Mouse (Mus musculus): ENCODE measurements at regions not wholly inside any gene's neighbourhood (a gene's known extent, or its start where the extent isn't known, plus 50 kb on each side); places are given as distances from the start of the nearest gene placed in this dataset.

- H3K4me3 ChIP-seq (replicated peaks), result no peak overlapping the region
Measured at GRCm38 (mm10) chr8:46390431-46390830, 80.4 kb upstream of the Acsl1 start.

GRCm38 (mm10) chr8:46391678-46392077, 79.2 kb upstream of the Acsl1 start:
- no peaks in the 10 kb centered on the region for H3K4me1 ChIP-seq
- no peaks in the 10 kb centered on the region for H3K36me3 ChIP-seq
- no peaks in the 10 kb centered on the region for H3K27me3 ChIP-seq
- no peak overlapping the region for H3K4me3 ChIP-seq (replicated peaks)
- 85% methylated on average over 6 of the region's 6 CpGs for WGBS
- ATAC-seq (ENCODE audit: insufficient number of reproducible peaks, low FRiP score, low TSS enrichment, low read depth), result no peak
- H3K4me2 ChIP-seq (replicated peaks), result no peak overlapping the region
- H3K9me3 ChIP-seq (replicated peaks), result no peaks in the 10 kb centered on the region
- H3K9ac ChIP-seq, result no peak overlapping the region
- no peak overlapping the region for H3K27ac ChIP-seq (replicated peaks)

More at GRCm38 (mm10) chr8:46390431-46390830, 80.4 kb upstream of the Acsl1 start:
- H3K27me3 ChIP-seq, result no peaks in the 10 kb centered on the region
- no peaks in the 10 kb centered on the region for H3K9me3 ChIP-seq (replicated peaks)
- no peaks in the 10 kb centered on the region for H3K4me1 ChIP-seq
- no peak overlapping the region for H3K4me2 ChIP-seq (replicated peaks)
- no peak for ATAC-seq (ENCODE audit: insufficient number of reproducible peaks, low FRiP score, low TSS enrichment, low read depth)
- no peaks in the 10 kb centered on the region for H3K36me3 ChIP-seq
- no peak overlapping the region for H3K9ac ChIP-seq
- no peak overlapping the region for H3K27ac ChIP-seq (replicated peaks)
- WGBS, result 91% methylated on average over 6 of the region's 6 CpGs

- no peaks in the 10 kb centered on the region for H3K36me3 ChIP-seq
- H3K27ac ChIP-seq (replicated peaks), result no peak overlapping the region
- H3K9ac ChIP-seq, result no peak overlapping the region
- no peak overlapping the region for H3K4me2 ChIP-seq (replicated peaks)
- no peaks in the 10 kb centered on the region for H3K4me1 ChIP-seq
- no peak overlapping the region for H3K4me3 ChIP-seq (replicated peaks)
- no peaks in the 10 kb centered on the region for H3K27me3 ChIP-seq
- ATAC-seq (ENCODE audit: insufficient number of reproducible peaks, low FRiP score, low TSS enrichment, low read depth), result no peak
- no peaks in the 10 kb centered on the region for H3K9me3 ChIP-seq (replicated peaks)
- whole genome bisulfite sequencing, result 82% methylated on average over 5 of the region's 5 CpGs
Measured at GRCm38 (mm10) chr8:46393296-46393695, 77.5 kb upstream of the Acsl1 start.

GRCm38 (mm10) chr8:46394750-46395149, 76.1 kb upstream of the Acsl1 start:
- Histone ChIP-seq H3K9me3 (replicated peaks) (no peaks in the 10 kb centered on the region), H3K9ac (no peak overlapping the region), H3K36me3 (no peaks in the 10 kb centered on the region), H3K4me1 (no peaks in the 10 kb centered on the region), H3K27ac (replicated peaks) (no peak overlapping the region), H3K27me3 (no peaks in the 10 kb centered on the region), H3K4me2 (replicated peaks) (no peak overlapping the region), H3K4me3 (replicated peaks) (no peak overlapping the region)
- whole genome bisulfite sequencing, result 67% methylated on average over 5 of the region's 5 CpGs
- ATAC-seq (ENCODE audit: insufficient number of reproducible peaks, low FRiP score, low TSS enrichment, low read depth), result no peak

- Histone ChIP-seq H3K4me1 (no peaks in the 10 kb centered on the region), H3K4me2 (replicated peaks) (no peak overlapping the region), H3K4me3 (replicated peaks) (no peak overlapping the region), H3K27ac (replicated peaks) (no peak overlapping the region), H3K9ac (no peak overlapping the region), H3K27me3 (no peaks in the 10 kb centered on the region), H3K36me3 (no peaks in the 10 kb centered on the region), H3K9me3 (replicated peaks) (no peaks in the 10 kb centered on the region)
- WGBS, result 68% methylated on average over 1 of the region's 1 CpGs
- no peak for ATAC-seq (ENCODE audit: insufficient number of reproducible peaks, low FRiP score, low TSS enrichment, low read depth)
Measured at GRCm38 (mm10) chr8:46395348-46395747, 75.5 kb upstream of the Acsl1 start.

GRCm38 (mm10) chr8:46397081-46397480, 73.8 kb upstream of the Acsl1 start:
- H3K4me1 ChIP-seq, result no peaks in the 10 kb centered on the region
- H3K9me3 ChIP-seq (replicated peaks), result no peaks in the 10 kb centered on the region
- H3K9ac ChIP-seq, result no peak overlapping the region
- no peak for ATAC-seq (ENCODE audit: insufficient number of reproducible peaks, low FRiP score, low TSS enrichment, low read depth)
- no peaks in the 10 kb centered on the region for H3K27me3 ChIP-seq
- H3K4me3 ChIP-seq (replicated peaks), result no peak overlapping the region
- no peak overlapping the region for H3K27ac ChIP-seq (replicated peaks)
- H3K4me2 ChIP-seq (replicated peaks), result no peak overlapping the region
- WGBS, result 61% methylated on average over 2 of the region's 2 CpGs
- H3K36me3 ChIP-seq, result no peaks in the 10 kb centered on the region

- 77% methylated on average over 8 of the region's 8 CpGs for WGBS
- no peak for ATAC-seq (ENCODE audit: insufficient number of reproducible peaks, low FRiP score, low TSS enrichment, low read depth)
Measured at GRCm38 (mm10) chr8:46397777-46398176, 73.1 kb upstream of the Acsl1 start.

GRCm38 (mm10) chr8:46400595-46400994, 70.2 kb upstream of the Acsl1 start:
- H3K27ac ChIP-seq (replicated peaks), result no peak overlapping the region
- no peaks in the 10 kb centered on the region for H3K9me3 ChIP-seq (replicated peaks)
- no peak overlapping the region for H3K9ac ChIP-seq
- no peak overlapping the region for H3K4me2 ChIP-seq (replicated peaks)
- no peak overlapping the region for H3K4me3 ChIP-seq (replicated peaks)
- WGBS, result 76% methylated on average over 6 of the region's 6 CpGs
- no peaks in the 10 kb centered on the region for H3K4me1 ChIP-seq
- H3K36me3 ChIP-seq, result no peaks in the 10 kb centered on the region
- no peak for ATAC-seq (ENCODE audit: insufficient number of reproducible peaks, low FRiP score, low TSS enrichment, low read depth)
- no peaks in the 10 kb centered on the region for H3K27me3 ChIP-seq

More at GRCm38 (mm10) chr8:46397777-46398176, 73.1 kb upstream of the Acsl1 start:
- Histone ChIP-seq H3K9me3 (replicated peaks) (no peaks in the 10 kb centered on the region), H3K4me3 (replicated peaks) (no peak overlapping the region), H3K4me2 (replicated peaks) (no peak overlapping the region), H3K4me1 (no peaks in the 10 kb centered on the region), H3K36me3 (no peaks in the 10 kb centered on the region), H3K27me3 (no peaks in the 10 kb centered on the region), H3K27ac (replicated peaks) (no peak overlapping the region), H3K9ac (no peak overlapping the region)

- Histone ChIP-seq H3K4me3 (replicated peaks) (no peak overlapping the region), H3K36me3 (no peaks in the 10 kb centered on the region), H3K27me3 (no peaks in the 10 kb centered on the region), H3K4me2 (replicated peaks) (no peak overlapping the region), H3K9me3 (replicated peaks) (no peaks in the 10 kb centered on the region), H3K4me1 (no peaks in the 10 kb centered on the region), H3K27ac (replicated peaks) (no peak overlapping the region), H3K9ac (no peak overlapping the region)
- no peak for ATAC-seq (ENCODE audit: insufficient number of reproducible peaks, low FRiP score, low TSS enrichment, low read depth)
- 84% methylated on average over 5 of the region's 5 CpGs for WGBS
Measured at GRCm38 (mm10) chr8:46403877-46404560, 66.8 kb upstream of the Acsl1 start.

GRCm38 (mm10) chr8:46408886-46409285, 62.0 kb upstream of the Acsl1 start:
- no peak overlapping the region for H3K27ac ChIP-seq (replicated peaks)
- 89% methylated on average over 7 of the region's 7 CpGs for WGBS
- ATAC-seq (ENCODE audit: insufficient number of reproducible peaks, low FRiP score, low TSS enrichment, low read depth), result no peak
- no peaks in the 10 kb centered on the region for H3K9me3 ChIP-seq (replicated peaks)
- H3K27me3 ChIP-seq, result no peaks in the 10 kb centered on the region
- H3K9ac ChIP-seq, result no peak overlapping the region
- no peak overlapping the region for H3K4me3 ChIP-seq (replicated peaks)
- no peaks in the 10 kb centered on the region for H3K36me3 ChIP-seq
- no peak overlapping the region for H3K4me2 ChIP-seq (replicated peaks)
- no peaks in the 10 kb centered on the region for H3K4me1 ChIP-seq

- Histone ChIP-seq H3K4me3 (replicated peaks) (no peak overlapping the region), H3K27ac (replicated peaks) (no peak overlapping the region), H3K36me3 (no peaks in the 10 kb centered on the region), H3K9ac (no peak overlapping the region), H3K4me2 (replicated peaks) (no peak overlapping the region), H3K4me1 (no peaks in the 10 kb centered on the region), H3K9me3 (replicated peaks) (no peaks in the 10 kb centered on the region), H3K27me3 (no peaks in the 10 kb centered on the region)
- WGBS, result 49% methylated on average over 2 of the region's 2 CpGs
- ATAC-seq (ENCODE audit: insufficient number of reproducible peaks, low FRiP score, low TSS enrichment, low read depth), result no peak
Measured at GRCm38 (mm10) chr8:46409296-46409695, 61.5 kb upstream of the Acsl1 start.

GRCm38 (mm10) chr8:46411877-46412625, 58.8 kb upstream of the Acsl1 start:
- H3K4me1 ChIP-seq, result no peaks in the 10 kb centered on the region
- no peaks in the 10 kb centered on the region for H3K36me3 ChIP-seq
- H3K4me3 ChIP-seq (replicated peaks), result no peak overlapping the region
- 85% methylated on average over 11 of the region's 11 CpGs for WGBS
- H3K4me2 ChIP-seq (replicated peaks), result no peak overlapping the region
- no peak overlapping the region for H3K9ac ChIP-seq
- H3K27me3 ChIP-seq, result no peaks in the 10 kb centered on the region
- no peak overlapping the region for H3K27ac ChIP-seq (replicated peaks)
- ATAC-seq (ENCODE audit: insufficient number of reproducible peaks, low FRiP score, low TSS enrichment, low read depth), result no peak
- H3K9me3 ChIP-seq (replicated peaks), result no peaks in the 10 kb centered on the region
